Mouse (Mus musculus) hindbrain, embryonic 11.5 days (tissue): ENCODE results near the gene Slc1a5. TPM values are rescaled to one million over a fixed set of nuclear protein-coding genes. Genes with fewer than 3 reads are reported as not detected.

Experiments
- ATAC-seq: fragments of 200-750 bp; cut with Nextera tagmentation; 2 replicates; pipeline ENCODE4 v1.8.0; 2017; ENCODE audit warnings: mild to moderate bottlenecking, moderate TSS enrichment, moderate library complexity; ENCODE audit not compliant: low FRiP score
- DNase-seq: peaks from one replicate; pipeline ENCODE4 v3.0.0-alpha.2; 2015; ENCODE audit warnings: low spot score
- H3K27ac ChIP-seq: fragments of 300-500 bp; sonication (generic); 2 replicates; pipeline ENCODE4 v1.5.1; 2014; ENCODE audit warnings: mild to moderate bottlenecking, low read depth, low read length
- H3K27me3 ChIP-seq: fragments of 300-500 bp; sonication (generic); 2 replicates; pipeline ENCODE4 v1.6.1; 2014; ENCODE audit warnings: mild to moderate bottlenecking, low read length, moderate library complexity, mixed read lengths; ENCODE audit not compliant: control insufficient read depth, insufficient read depth
- H3K36me3 ChIP-seq: fragments of 300-500 bp; sonication (generic); 2 replicates; pipeline ENCODE4 v1.6.1; 2014; ENCODE audit warnings: mild to moderate bottlenecking, low read length, moderate library complexity, mixed read lengths; ENCODE audit not compliant: control insufficient read depth, insufficient read depth
- H3K4me1 ChIP-seq: fragments of 300-500 bp; sonication (generic); replicated peaks from 2 replicates; pipeline ENCODE4 v1.6.1; 2014; ENCODE audit warnings: low read length, mixed read lengths; ENCODE audit not compliant: control insufficient read depth, insufficient read depth
- H3K4me2 ChIP-seq: fragments of 300-500 bp; sonication (generic); replicated peaks from 2 replicates; pipeline ENCODE4 v1.6.1; 2014; ENCODE audit warnings: mild to moderate bottlenecking, low read depth, low read length
- H3K4me3 ChIP-seq: fragments of 300-500 bp; sonication (generic); 2 replicates; pipeline ENCODE4 v1.5.1; 2014; ENCODE audit warnings: low read depth, low read length
- H3K9ac ChIP-seq: fragments of 300-500 bp; sonication (generic); 2 replicates; pipeline ENCODE4 v1.6.1; 2014; ENCODE audit warnings: low read depth, low read length
- H3K9me3 ChIP-seq: fragments of 300-500 bp; sonication (generic); 2 replicates; pipeline ENCODE4 v1.6.1; 2016; ENCODE audit warnings: low read length; ENCODE audit not compliant: control insufficient read depth
- WGBS: fragments of 180-500 bp; shearing (Covaris S2); extraction: QIAGEN DNeasy Blood & Tissue Kit; methylation state at CpG from one replicate; pipeline ENCODE4 v1.1.7; 2014; 5-methylcytosine and 5-hydroxymethylcytosine counted together
- polyA plus RNA-seq: library from polyadenylated mRNA; unstranded; fragments of >200 nt; fragmentation: Nextera tagmentation; extraction: Ambion mirVana; gene quantifications from 2 replicates; pipeline ENCODE4 v1.2.1, GENCODE M21; 2014

Gene Slc1a5
- polyA plus RNA-seq, 1 experiment from 2014 or later = 15.0 TPM

GRCm38 (mm10) chr7:16819794-16820193 lies 38.7 kb downstream of the Slc1a5 start:
- ATAC-seq (no peak), DNase-seq (no peak)
- Histone ChIP-seq H3K36me3 (0 out of 2 replicates have a peak, but pooled peaks cover 2% of the 10 kb centered on the region), H3K9me3 (no peaks in the 10 kb centered on the region), H3K9ac (no peak overlapping the region), H3K27me3 (no peaks in the 10 kb centered on the region), H3K4me3 (no peak overlapping the region), H3K27ac (no peak overlapping the region), H3K4me1 (peaks cover 21% of the 10 kb centered on the region), H3K4me2 (no peak overlapping the region)
- 75% methylated on average over 5 of the region's 5 CpGs for WGBS

DNA sequence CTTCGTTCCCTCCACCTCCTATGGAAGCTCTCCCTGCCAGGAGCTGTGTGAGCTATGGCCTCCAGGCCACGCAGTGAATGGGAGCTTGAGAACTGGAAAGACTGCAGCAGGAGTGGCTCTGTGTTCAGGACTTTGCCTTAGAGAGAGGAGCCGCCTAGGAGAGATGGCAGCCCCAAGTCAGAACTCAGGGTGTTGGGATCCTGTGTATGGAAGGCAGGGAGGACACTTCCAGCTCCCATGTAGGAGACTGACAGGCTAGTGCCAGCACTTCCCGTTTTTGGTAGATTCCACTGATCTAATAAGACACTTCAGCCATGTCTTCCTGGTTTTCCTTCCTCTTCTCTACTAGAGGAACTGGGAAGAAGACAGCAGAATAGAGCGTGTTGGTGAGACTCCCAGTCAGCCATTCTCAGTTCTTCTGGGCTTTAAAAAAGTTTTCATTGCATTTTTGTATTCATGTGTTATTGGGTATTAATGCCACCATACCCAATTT lies 39.2 kb downstream of the Slc1a5 start:
- Histone ChIP-seq H3K9ac (no peak overlapping the region), H3K4me1 (peaks cover 19% of the 10 kb centered on the region), H3K9me3 (no peaks in the 10 kb centered on the region), H3K4me3 (no peak overlapping the region), H3K27me3 (no peaks in the 10 kb centered on the region), H3K27ac (no peak overlapping the region), H3K4me2 (no peak overlapping the region), H3K36me3 (peaks cover 5% of the 10 kb centered on the region; the same call in 1 of the 2 replicates)
- WGBS = 71% methylated on average over 5 of the region's 5 CpGs
- ATAC-seq (no peak), DNase-seq (no peak)

GRCm38 (mm10) chr7:16821091-16821490 lies 40.0 kb downstream of the Slc1a5 start:
- peaks cover 14% of the 10 kb centered on the region for H3K4me1 ChIP-seq
- no peak overlapping the region for H3K4me2 ChIP-seq
- no peaks in the 10 kb centered on the region for H3K27me3 ChIP-seq
- WGBS = 17% methylated on average over 3 of the region's 3 CpGs
- ATAC-seq (no peak), DNase-seq (no peak)
- H3K27ac ChIP-seq = no peak overlapping the region
- H3K36me3 ChIP-seq = peaks cover 12% of the 10 kb centered on the region; the same call in 1 of the 2 replicates
- no peak overlapping the region for H3K4me3 ChIP-seq
- H3K9ac ChIP-seq = no peak overlapping the region
- no peaks in the 10 kb centered on the region for H3K9me3 ChIP-seq

DNA sequence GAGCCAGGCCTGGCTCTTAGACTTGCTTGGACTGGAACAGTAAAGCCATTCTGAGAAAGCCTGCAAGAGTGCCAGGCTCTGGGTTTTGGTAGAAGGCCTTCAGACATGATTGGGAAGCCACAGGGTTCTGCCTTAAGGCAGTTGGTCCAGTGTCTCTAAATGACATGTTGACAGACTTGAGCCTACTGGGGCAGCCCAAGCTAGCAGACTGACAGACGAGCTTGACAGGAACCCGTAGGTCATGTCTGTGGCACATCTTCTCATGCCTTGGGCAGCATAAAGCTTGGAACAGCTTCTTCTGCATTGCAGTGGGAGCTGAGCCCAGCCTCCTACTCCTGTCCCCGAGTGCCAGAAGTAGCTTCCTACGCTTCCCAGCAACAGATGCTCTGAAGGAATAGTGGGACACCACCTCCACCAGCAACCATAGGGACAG lies 40.5 kb downstream of the Slc1a5 start:
- Histone ChIP-seq H3K36me3 (peaks cover 13% of the 10 kb centered on the region; the same call in 1 of the 2 replicates), H3K4me3 (no peak overlapping the region), H3K27ac (no peak overlapping the region), H3K9ac (no peak overlapping the region), H3K4me2 (no peak overlapping the region), H3K9me3 (no peaks in the 10 kb centered on the region), H3K4me1 (peaks cover 14% of the 10 kb centered on the region), H3K27me3 (no peaks in the 10 kb centered on the region)
- DNase-seq (no peak), ATAC-seq (no peak)
- 77% methylated on average over 4 of the region's 4 CpGs for WGBS

- WGBS = 71% methylated on average over 5 of the region's 5 CpGs
- H3K27ac ChIP-seq = no peak overlapping the region
- no peak overlapping the region for H3K9ac ChIP-seq
- H3K36me3 ChIP-seq = peaks cover 13% of the 10 kb centered on the region; the same call in 1 of the 2 replicates
- no peaks in the 10 kb centered on the region for H3K27me3 ChIP-seq
- peaks cover 6% of the 10 kb centered on the region for H3K4me1 ChIP-seq
- no peak overlapping the region for H3K4me2 ChIP-seq
- ATAC-seq (no peak), DNase-seq (no peak)
- no peak overlapping the region for H3K4me3 ChIP-seq
- H3K9me3 ChIP-seq = no peaks in the 10 kb centered on the region
These were observed 42.6 kb downstream of the Slc1a5 start for GRCm38 (mm10) chr7:16823734-16824133.

DNA sequence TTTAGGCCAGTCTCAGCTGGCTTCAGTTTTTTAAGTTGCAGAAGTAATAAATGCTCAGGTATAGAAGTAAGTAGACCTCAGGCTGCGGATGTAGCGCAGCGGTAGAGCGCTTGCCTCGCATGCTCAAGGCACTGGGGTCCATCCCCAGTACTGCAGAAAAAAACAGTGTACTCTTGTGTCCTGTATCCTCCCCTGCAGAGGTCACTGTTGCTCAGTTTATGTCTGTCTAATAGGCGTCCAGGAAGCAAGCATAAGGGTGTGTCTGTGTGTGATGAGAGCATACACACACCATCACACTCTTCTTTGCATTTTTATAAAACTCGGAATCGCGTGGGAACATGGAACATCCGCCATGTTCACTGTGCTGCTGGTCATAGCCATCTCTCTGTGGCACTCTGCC lies 44.6 kb downstream of the Slc1a5 start:
- Histone ChIP-seq H3K9ac (no peak overlapping the region), H3K27me3 (no peaks in the 10 kb centered on the region), H3K4me1 (no peaks in the 10 kb centered on the region), H3K4me3 (no peak overlapping the region), H3K27ac (no peak overlapping the region), H3K4me2 (no peak overlapping the region), H3K9me3 (no peaks in the 10 kb centered on the region), H3K36me3 (peaks cover 28% of the 10 kb centered on the region; the same call in 1 of the 2 replicates)
- DNase-seq (no peak), ATAC-seq (no peak)
- WGBS = 85% methylated on average over 10 of the region's 10 CpGs

DNA sequence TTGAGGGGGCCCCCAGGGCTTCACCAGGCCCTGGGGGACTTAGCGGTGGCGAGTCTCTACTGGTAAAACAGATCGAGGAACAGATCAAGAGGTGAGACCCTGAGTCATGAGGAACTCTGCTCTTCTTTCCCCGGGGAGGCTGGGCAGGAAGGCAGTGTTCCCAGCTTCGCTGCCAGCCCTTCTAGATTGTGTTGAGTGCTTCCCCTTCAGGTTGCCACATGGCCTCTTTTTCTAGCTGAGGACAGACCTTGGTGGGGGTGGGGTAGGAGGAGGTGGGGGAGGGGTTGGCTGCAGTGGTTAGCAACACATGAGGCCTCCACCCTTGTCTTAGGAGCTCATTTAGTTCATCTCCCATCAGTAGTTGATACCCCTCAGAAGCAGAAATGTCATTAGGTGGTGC lies 45.4 kb downstream of the Slc1a5 start:
- no peaks in the 10 kb centered on the region for H3K27me3 ChIP-seq
- H3K36me3 ChIP-seq = peaks cover 30% of the 10 kb centered on the region; the same call in 1 of the 2 replicates
- no peaks in the 10 kb centered on the region for H3K4me1 ChIP-seq
- DNase-seq (no peak), ATAC-seq (no peak)
- 85% methylated on average over 5 of the region's 5 CpGs for WGBS
- no peak overlapping the region for H3K27ac ChIP-seq
- no peak overlapping the region for H3K9ac ChIP-seq
- H3K4me3 ChIP-seq = no peak overlapping the region
- no peak overlapping the region for H3K4me2 ChIP-seq
- H3K9me3 ChIP-seq = no peaks in the 10 kb centered on the region

GRCm38 (mm10) chr7:16827274-16827673 lies 46.1 kb downstream of the Slc1a5 start:
- Histone ChIP-seq H3K27me3 (no peaks in the 10 kb centered on the region), H3K27ac (no peak overlapping the region), H3K36me3 (peaks cover 32% of the 10 kb centered on the region; the same call in 1 of the 2 replicates), H3K9me3 (no peaks in the 10 kb centered on the region), H3K4me1 (no peaks in the 10 kb centered on the region), H3K4me2 (no peak overlapping the region), H3K9ac (no peak overlapping the region), H3K4me3 (no peak overlapping the region)
- WGBS = 86% methylated on average over 4 of the region's 4 CpGs
- DNase-seq (no peak), ATAC-seq (no peak)

DNA sequence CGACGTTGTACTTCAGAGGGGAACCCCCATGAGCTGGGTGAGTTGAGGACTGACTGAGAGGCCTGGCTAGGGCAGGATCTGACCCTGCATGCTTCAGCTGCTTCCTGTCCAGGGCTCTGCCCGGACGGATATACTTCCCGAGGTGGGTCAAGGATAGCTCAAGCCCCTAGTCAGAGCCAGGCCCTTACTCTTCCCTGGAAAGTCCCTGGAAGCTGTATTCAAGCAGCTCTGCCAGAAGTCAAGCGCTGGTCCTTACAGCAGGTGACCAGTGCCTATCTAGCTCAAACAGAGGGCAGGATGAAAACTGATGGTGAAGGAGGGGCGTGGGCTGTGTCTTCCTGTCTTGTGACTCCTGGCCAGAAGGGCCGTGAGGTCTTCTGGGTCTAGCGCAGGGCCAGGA lies 49.3 kb downstream of the Slc1a5 start:
- 92% methylated on average over 9 of the region's 9 CpGs for WGBS
- no peaks in the 10 kb centered on the region for H3K9me3 ChIP-seq
- no peak overlapping the region for H3K4me3 ChIP-seq
- H3K4me1 ChIP-seq = no peaks in the 10 kb centered on the region
- H3K27me3 ChIP-seq = no peaks in the 10 kb centered on the region
- H3K4me2 ChIP-seq = no peak overlapping the region
- peaks cover 40% of the 10 kb centered on the region for H3K36me3 ChIP-seq
- ATAC-seq (no peak), DNase-seq (no peak)
- no peak overlapping the region for H3K9ac ChIP-seq
- H3K27ac ChIP-seq = no peak overlapping the region
